Mouse (Mus musculus): ENCODE measurements around the gene Rbm19.
A peak's percentile ranks its signal among the peaks of the same experiment; 100 is the strongest.

The Rbm19 gene

GRCm38 (mm10) chr5:120199865-120200264 lies 83.6 kb downstream of the Rbm19 start:
- no peak for DNase-seq (ENCODE audit: low read depth, low spot score)

GRCm38 (mm10) chr5:120204316-120204715 lies 88.1 kb downstream of the Rbm19 start:
- DNase-seq (ENCODE audit: low read depth, low spot score), result no peak

- DNase-seq (ENCODE audit: low read depth, low spot score), result no peak
These were observed 90.2 kb downstream of the Rbm19 start for GRCm38 (mm10) chr5:120206313-120206943.

GRCm38 (mm10) chr5:120207492-120207891 lies 91.2 kb downstream of the Rbm19 start:
- no peak for DNase-seq (ENCODE audit: low read depth, low spot score)

- DNase-seq (ENCODE audit: low read depth, low spot score), result no peak
These were observed 94.4 kb downstream of the Rbm19 start for GRCm38 (mm10) chr5:120210668-120211067.

- DNase-seq (ENCODE audit: low read depth, low spot score), result peak; percentile 38
These were observed 94.9 kb downstream of the Rbm19 start for GRCm38 (mm10) chr5:120211182-120211581.

GRCm38 (mm10) chr5:120214511-120214910 lies 98.2 kb downstream of the Rbm19 start:
- no peak for DNase-seq (ENCODE audit: low read depth, low spot score)

GRCm38 (mm10) chr5:120221216-120221615 lies 105.0 kb downstream of the Rbm19 start:
- DNase-seq (ENCODE audit: low read depth, low spot score), result peak; percentile 85

- DNase-seq (ENCODE audit: low read depth, low spot score), result no peak
These were observed 109.1 kb downstream of the Rbm19 start for GRCm38 (mm10) chr5:120225383-120225782.

- no peak for DNase-seq (ENCODE audit: low read depth, low spot score)
These were observed 112.5 kb downstream of the Rbm19 start for GRCm38 (mm10) chr5:120228613-120229409.

GRCm38 (mm10) chr5:120231435-120232147 lies 115.3 kb downstream of the Rbm19 start:
- no peak for DNase-seq (ENCODE audit: low read depth, low spot score)

- DNase-seq (ENCODE audit: low read depth, low spot score), result peak; percentile 71
These were observed 118.9 kb downstream of the Rbm19 start for GRCm38 (mm10) chr5:120235147-120235546.

- DNase-seq (ENCODE audit: low read depth, low spot score), result no peak
These were observed 119.3 kb downstream of the Rbm19 start for GRCm38 (mm10) chr5:120235571-120235970.

GRCm38 (mm10) chr5:120240071-120240470 lies 123.8 kb downstream of the Rbm19 start:
- no peak for DNase-seq (ENCODE audit: low read depth, low spot score)

GRCm38 (mm10) chr5:120245336-120245735 lies 129.1 kb downstream of the Rbm19 start:
- no peak for DNase-seq (ENCODE audit: low read depth, low spot score)

Data from ES-CJ7 (cell line).